In genomic region chr5:74447517-74448334, GRCm38 (mm10) we compare ENCODE assay signal across 26 mouse cellular contexts.
DNase-seq lines count a peak whose midpoint lies in the region; ATAC-seq and TF ChIP-seq lines count a peak whose summit lies in the region.
"Had no signal": no experiment of that assay in that cellular context is flagged by ENCODE, and none has a peak within 500 bp of the region (broad histone marks: within the 10 kb centered on the region; RNA-seq: fewer than 3 reads in every experiment).

No protein-coding gene starts in this region.

- no peak for TF ChIP-seq CTCF in kidney, adult 2 months (conservative IDR thresholded peaks at IDR 0.05; ENCODE audit: insufficient read depth, insufficient read length, low read depth, low read length)

- H3K9ac ChIP-seq in embryonic facial prominence, embryonic 11.5 days (replicated peaks; ENCODE audit: low read length), result 0 out of 2 replicates have a peak overlapping the region, but pooled peaks have one; percentile 7
- H3K9ac ChIP-seq in embryonic facial prominence, embryonic 14.5 days (ENCODE audit: low read depth, low read length), result no peak overlapping the region
- no peak overlapping the region for H3K9ac ChIP-seq in limb, embryonic 11.5 days (ENCODE audit: low read length)
- H3K9ac ChIP-seq in limb, embryonic 14.5 days (ENCODE audit: low read depth, low read length, severe bottlenecking), result no peak overlapping the region
- H3K9ac ChIP-seq: forebrain, postnatal 0 days; heart, embryonic 13.5 days; hindbrain, embryonic 12.5 days; hindbrain, embryonic 15.5 days had no signal

- intact Hi-C loops in heart, postnatal 10 days (cut with DNase I), result no loop called here

- H3K27ac ChIP-seq in embryonic facial prominence, embryonic 11.5 days (replicated peaks; ENCODE audit: low read depth, low read length), result no peak overlapping the region
- H3K27ac ChIP-seq in embryonic facial prominence, embryonic 14.5 days (replicated peaks; ENCODE audit: low read depth, low read length), result peak overlapping the region; percentile 36; the same call in 1 of the 2 replicates
- peak overlapping the region; percentile 60 for H3K27ac ChIP-seq in limb, embryonic 11.5 days (replicated peaks; ENCODE audit: low read depth, low read length)
- peak overlapping the region; percentile 62 for H3K27ac ChIP-seq in limb, embryonic 14.5 days (replicated peaks; ENCODE audit: low read depth, low read length)
- H3K27ac ChIP-seq in kidney, adult 2 months (ENCODE audit: insufficient read depth, low read depth, low read length), result no peak overlapping the region
- H3K27ac ChIP-seq: heart, embryonic 10.5 days; hindbrain, embryonic 12.5 days; hindbrain, embryonic 15.5 days had no signal

- no peak overlapping the region for H3K4me3 ChIP-seq in embryonic facial prominence, embryonic 11.5 days (ENCODE audit: low read depth, low read length)
- H3K4me3 ChIP-seq in embryonic facial prominence, embryonic 14.5 days (ENCODE audit: low read depth, low read length), result no peak overlapping the region
- H3K4me3 ChIP-seq in limb, embryonic 11.5 days (ENCODE audit: low read depth, low read length), result no peak overlapping the region
- H3K4me3 ChIP-seq in limb, embryonic 14.5 days (replicated peaks; ENCODE audit: low read length), result no peak overlapping the region
- H3K4me3 ChIP-seq in kidney, adult 2 months (ENCODE audit: insufficient read depth, low read depth, low read length), result no peak overlapping the region
- H3K4me3 ChIP-seq: heart, embryonic 10.5 days; heart, embryonic 13.5 days; hindbrain, embryonic 12.5 days; hindbrain, embryonic 15.5 days had no signal

- DNase-seq in embryonic facial prominence, embryonic 11.5 days (ENCODE audit: low spot score), result peak; percentile 19
- DNase-seq in embryonic facial prominence, embryonic 14.5 days (ENCODE audit: low spot score), result peak; percentile 27
- DNase-seq in limb, embryonic 11.5 days (ENCODE audit: low spot score), result peak; percentile 54
- DNase-seq in limb, embryonic 14.5 days (ENCODE audit: low spot score), result peak; percentile 49
- no peak for DNase-seq in right cerebral cortex, postnatal 4 days
- no peak for DNase-seq in cerebellum, adult 18-20 months
- DNase-seq in heart, postnatal 10 days, result no peak
- no peak for DNase-seq in kidney, adult 2 months
- DNase-seq: adrenal gland, postnatal 10 days; adrenal gland, postnatal 36 days; B cell, adult 2 months; cerebellum, adult 2 months; cerebellum, adult 9-11 months; cerebellum, postnatal 25 days; forebrain, postnatal 0 days; gastrocnemius, postnatal 25 days; heart, adult 18-20 months had no signal

- WGBS in embryonic facial prominence, embryonic 11.5 days, result 52% methylated on average over 10 of the region's 10 CpGs
- 40% methylated on average over 10 of the region's 10 CpGs for WGBS in embryonic facial prominence, embryonic 14.5 days
- WGBS in limb, embryonic 11.5 days, result 27% methylated on average over 10 of the region's 10 CpGs
- 30% methylated on average over 10 of the region's 10 CpGs for WGBS in limb, embryonic 14.5 days
- 87% methylated on average over 10 of the region's 10 CpGs for WGBS in kidney, adult 2 months

- H3K4me1 ChIP-seq in embryonic facial prominence, embryonic 11.5 days (ENCODE audit: control insufficient read depth, insufficient read depth, low read length), result no peaks in the 10 kb centered on the region; the same call in 1 of the 2 replicates
- H3K4me1 ChIP-seq in embryonic facial prominence, embryonic 14.5 days (ENCODE audit: control insufficient read depth, insufficient read depth, low read length), result peaks cover 13% of the 10 kb centered on the region
- H3K4me1 ChIP-seq in limb, embryonic 11.5 days (ENCODE audit: control insufficient read depth, insufficient read depth, low read length), result peaks cover 32% of the 10 kb centered on the region
- peaks cover 22% of the 10 kb centered on the region for H3K4me1 ChIP-seq in limb, embryonic 14.5 days (ENCODE audit: control insufficient read depth, insufficient read depth, low read length)
- H3K4me1 ChIP-seq in kidney, adult 2 months (ENCODE audit: control insufficient read depth, insufficient read depth, low read length), result no peaks in the 10 kb centered on the region
- H3K4me1 ChIP-seq: hindbrain, embryonic 15.5 days had no signal

- no peak for TF ChIP-seq POLR2A in limb, embryonic 14.5 days (IDR thresholded peaks at IDR 0.05; ENCODE audit: borderline replicate concordance, extremely low read depth, insufficient read depth, insufficient read length)
- TF ChIP-seq POLR2A in kidney, adult 2 months (IDR thresholded peaks at IDR 0.05; ENCODE audit: low read depth, low read length), result no peak

- no peak for ATAC-seq in embryonic facial prominence, embryonic 11.5 days (replicated peaks; ENCODE audit: insufficient number of reproducible peaks, low FRiP score, low TSS enrichment, low read depth)
- ATAC-seq in embryonic facial prominence, embryonic 14.5 days (ENCODE audit: low read depth), result no peak
- peak; percentile 78 for ATAC-seq in limb, embryonic 11.5 days (ENCODE audit: insufficient number of reproducible peaks, low FRiP score, low TSS enrichment, low read depth)
- ATAC-seq in limb, embryonic 14.5 days (ENCODE audit: low FRiP score, low read depth), result peak; percentile 56; the same call in 1 of the 2 replicates
- ATAC-seq: forebrain, embryonic 14.5 days; forebrain, postnatal 0 days; intestine, embryonic 16.5 days; Patski had no signal

- H3K36me3 ChIP-seq in embryonic facial prominence, embryonic 11.5 days (replicated peaks; ENCODE audit: control insufficient read depth, insufficient read depth, low read depth, low read length), result no peaks in the 10 kb centered on the region
- H3K36me3 ChIP-seq in embryonic facial prominence, embryonic 14.5 days (ENCODE audit: control insufficient read depth, insufficient read depth, low read length), result no peaks in the 10 kb centered on the region
- no peaks in the 10 kb centered on the region for H3K36me3 ChIP-seq in limb, embryonic 11.5 days (ENCODE audit: control insufficient read depth, insufficient read depth, low read length)
- no peaks in the 10 kb centered on the region for H3K36me3 ChIP-seq in limb, embryonic 14.5 days (ENCODE audit: control insufficient read depth, insufficient read depth, low read length)
- no peaks in the 10 kb centered on the region for H3K36me3 ChIP-seq in kidney, adult 2 months (ENCODE audit: control insufficient read depth, insufficient read depth, low read length)
- H3K36me3 ChIP-seq: heart, embryonic 10.5 days; heart, embryonic 13.5 days; hindbrain, embryonic 12.5 days; hindbrain, embryonic 15.5 days had no signal

- no peak overlapping the region for H3K4me2 ChIP-seq in embryonic facial prominence, embryonic 11.5 days (ENCODE audit: low read depth, low read length)
- no peak overlapping the region for H3K4me2 ChIP-seq in embryonic facial prominence, embryonic 14.5 days (ENCODE audit: low read depth, low read length)
- no peak overlapping the region for H3K4me2 ChIP-seq in limb, embryonic 11.5 days (ENCODE audit: low read depth, severe bottlenecking)
- no peak overlapping the region for H3K4me2 ChIP-seq in limb, embryonic 14.5 days (replicated peaks; ENCODE audit: low read depth, low read length, severe bottlenecking)
- H3K4me2 ChIP-seq: heart, embryonic 13.5 days; hindbrain, embryonic 12.5 days; hindbrain, embryonic 15.5 days had no signal

- H3K9me3 ChIP-seq in embryonic facial prominence, embryonic 11.5 days (replicated peaks; ENCODE audit: control insufficient read depth, low read length), result no peaks in the 10 kb centered on the region
- H3K9me3 ChIP-seq in embryonic facial prominence, embryonic 14.5 days (ENCODE audit: control insufficient read depth, low read length), result no peaks in the 10 kb centered on the region
- H3K9me3 ChIP-seq in limb, embryonic 11.5 days (ENCODE audit: control insufficient read depth, low read length), result no peaks in the 10 kb centered on the region
- no peaks in the 10 kb centered on the region for H3K9me3 ChIP-seq in limb, embryonic 14.5 days (ENCODE audit: control insufficient read depth, low read length)
- H3K9me3 ChIP-seq: G1E; heart, embryonic 10.5 days; heart, embryonic 13.5 days; hindbrain, embryonic 12.5 days; hindbrain, embryonic 15.5 days had no signal

- no peaks in the 10 kb centered on the region for H3K27me3 ChIP-seq in embryonic facial prominence, embryonic 11.5 days (ENCODE audit: control insufficient read depth, insufficient read depth, low read length)
- H3K27me3 ChIP-seq in embryonic facial prominence, embryonic 14.5 days (replicated peaks; ENCODE audit: control insufficient read depth, insufficient read depth, low read length), result no peaks in the 10 kb centered on the region
- no peaks in the 10 kb centered on the region for H3K27me3 ChIP-seq in limb, embryonic 11.5 days (ENCODE audit: control insufficient read depth, insufficient read depth, low read length)
- H3K27me3 ChIP-seq in limb, embryonic 14.5 days (ENCODE audit: control insufficient read depth, insufficient read depth, low read length), result no peaks in the 10 kb centered on the region
- no peaks in the 10 kb centered on the region for H3K27me3 ChIP-seq in kidney, adult 2 months (replicated peaks; ENCODE audit: control insufficient read depth, insufficient read depth, low read length)
- H3K27me3 ChIP-seq: CH12.LX; heart, embryonic 13.5 days; hindbrain, embryonic 12.5 days; hindbrain, embryonic 15.5 days; Patski had no signal

Comparison
In these comparisons a context has a peak if more than half of its experiments do, and no peak if none do; other contexts are left out.
1. H3K27ac ChIP-seq: peak in embryonic facial prominence, embryonic 14.5 days (single experiment), limb, embryonic 11.5 days (single experiment) and limb, embryonic 14.5 days (single experiment); none in embryonic facial prominence, embryonic 11.5 days (single experiment) and kidney, adult 2 months (single experiment).
2. ATAC-seq: peak in limb, embryonic 11.5 days (single experiment) and limb, embryonic 14.5 days (single experiment); none in embryonic facial prominence, embryonic 11.5 days (single experiment) and embryonic facial prominence, embryonic 14.5 days (single experiment).
3. DNase-seq: peak in embryonic facial prominence, embryonic 11.5 days (single experiment), embryonic facial prominence, embryonic 14.5 days (single experiment), limb, embryonic 11.5 days (single experiment) and limb, embryonic 14.5 days (single experiment); none in right cerebral cortex, postnatal 4 days (single experiment), cerebellum, adult 18-20 months (0 of 2), heart, postnatal 10 days (0 of 2) and kidney, adult 2 months (single experiment).